Mouse (Mus musculus) heart, adult 2 months (tissue): ENCODE results near the gene Rassf8. TPM values are rescaled to one million over a fixed set of nuclear protein-coding genes. Genes with fewer than 3 reads are reported as not detected.

Experiments
- DNase-seq, 2 experiments: peaks; one replicate each; pipeline ENCODE4 v3.0.0; 2021
- H3K27ac ChIP-seq: fragments of 200-600 bp; 2 replicates; pipeline ENCODE4 v1.8.1; 2022
- H3K27me3 ChIP-seq: fragments of 200-500 bp; 2 replicates; pipeline ENCODE4 v1.6.1; 2012; ENCODE audit warnings: mild to moderate bottlenecking, low read length, inconsistent platforms, mixed read lengths; ENCODE audit not compliant: control insufficient read depth, insufficient read depth
- H3K36me3 ChIP-seq: fragments of 200-500 bp; 2 replicates; pipeline ENCODE4 v1.6.1; 2012; ENCODE audit warnings: low read length, inconsistent platforms; ENCODE audit not compliant: control insufficient read depth, insufficient read depth
- H3K4me1 ChIP-seq: fragments of 200-500 bp; 2 replicates; pipeline ENCODE4 v1.6.1; 2011; ENCODE audit warnings: low read length; ENCODE audit not compliant: control insufficient read depth, insufficient read depth
- H3K4me3 ChIP-seq: fragments of 200-600 bp; 2 replicates; pipeline ENCODE4 v1.8.1; 2022
- H3K79me2 ChIP-seq: fragments of 200-500 bp; replicated peaks from 2 replicates; pipeline ENCODE4 v1.6.1; 2012; ENCODE audit warnings: mild to moderate bottlenecking, inconsistent platforms, low read length, moderate library complexity, mixed read lengths; ENCODE audit not compliant: control insufficient read depth, insufficient read depth
- H3K9ac ChIP-seq: fragments of 200-500 bp; 2 replicates; pipeline ENCODE4 v1.6.1; 2012; ENCODE audit warnings: low read depth, mild to moderate bottlenecking, control low read depth, inconsistent platforms, low read length, mixed read lengths
- CTCF ChIP-seq: fragments of 200-600 bp; IDR thresholded peaks from 2 replicates; pipeline ENCODE4 v1.8.1; 2022; ENCODE audit warnings: antibody characterized with exemption, mild to moderate bottlenecking, moderate library complexity
- EP300 ChIP-seq: fragments of 200-500 bp; IDR thresholded peaks from 2 replicates; pipeline ENCODE4 v1.6.1; 2011; ENCODE audit warnings: low read depth, low read length, control low read depth; ENCODE audit not compliant: insufficient read depth
- POLR2A ChIP-seq: fragments of 200-500 bp; IDR thresholded peaks from 2 replicates; pipeline ENCODE4 v1.6.1; 2011; ENCODE audit warnings: mild to moderate bottlenecking, low read depth, low read length, control low read depth; ENCODE audit not compliant: insufficient read depth
- WGBS: fragments of 180-500 bp; shearing (Covaris S2); methylation state at CpG from one replicate; pipeline ENCODE4 v1.1.7; 2018; 5-methylcytosine and 5-hydroxymethylcytosine counted together
- intact Hi-C: fragments of 180-260 bp; cut with DNase I; formaldehyde crosslinking; loops from one replicate; pipeline ENCODE4 v1.15.1; 2025
- polyA plus RNA-seq: library from polyadenylated mRNA; depleted of rRNA; stranded (reverse); fragments of >200 nt; gene quantifications from 2 replicates; pipeline ENCODE4 v1.2.3, GENCODE M21; 2012
- total RNA-seq, 2 experiments: library from RNA; stranded (reverse); gene quantifications; 2 replicates each; pipeline ENCODE4 v1.2.3; 2021

The Rassf8 gene
- total and polyA plus RNA-seq, 3 experiments, result 18.1 to 58.2 (median 56.9) TPM

DNA sequence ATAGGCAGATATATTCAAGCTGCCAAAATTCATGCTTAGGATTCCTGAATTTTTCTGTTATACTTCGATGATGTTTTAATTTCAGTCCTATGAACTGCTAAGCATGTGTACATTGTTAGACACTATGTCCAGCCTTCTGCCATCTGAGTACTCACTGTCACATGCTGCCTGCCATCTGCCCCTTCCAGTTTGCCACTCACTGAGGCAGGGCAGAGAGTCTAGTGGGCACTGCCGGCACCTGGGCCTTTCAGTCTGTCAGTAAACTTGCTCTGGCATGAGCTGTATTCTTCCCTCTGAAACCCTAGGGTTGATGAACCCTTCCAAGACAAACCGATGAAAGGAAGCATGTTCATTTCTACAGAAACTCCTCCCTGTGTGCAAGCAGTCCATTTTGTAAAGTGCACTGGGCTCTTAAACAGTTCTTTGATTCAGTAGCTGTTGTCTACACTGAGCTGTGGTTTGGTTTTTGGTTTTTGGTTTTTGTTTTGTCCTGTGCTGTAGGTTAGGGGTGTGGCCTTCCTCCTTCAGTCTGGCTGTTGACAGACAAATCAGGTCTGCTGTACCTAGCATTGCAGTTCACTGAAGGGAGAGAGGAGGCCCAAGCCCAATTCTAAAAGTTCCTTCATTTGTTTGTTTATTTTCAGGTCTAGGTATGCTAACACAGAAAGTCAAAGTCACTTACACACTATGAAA lies 55.4 kb downstream of the Rassf8 start:
- H3K9ac ChIP-seq, result no peak overlapping the region
- intact Hi-C loops, result no loop called here
- no peak overlapping the region for H3K4me3 ChIP-seq
- WGBS, result 64% methylated on average over 3 of the region's 3 CpGs
- H3K27ac ChIP-seq, result no peak overlapping the region
- no peak for TF ChIP-seq CTCF
- TF ChIP-seq POLR2A, result no peak
- TF ChIP-seq EP300, result no peak
- peaks cover 14% of the 10 kb centered on the region for H3K4me1 ChIP-seq
- H3K36me3 ChIP-seq, result no peaks in the 10 kb centered on the region; the same call in 1 of the 2 replicates
- no peak for DNase-seq
- H3K27me3 ChIP-seq, result no peaks in the 10 kb centered on the region
- H3K79me2 ChIP-seq, result peaks cover 12% of the 10 kb centered on the region

DNA sequence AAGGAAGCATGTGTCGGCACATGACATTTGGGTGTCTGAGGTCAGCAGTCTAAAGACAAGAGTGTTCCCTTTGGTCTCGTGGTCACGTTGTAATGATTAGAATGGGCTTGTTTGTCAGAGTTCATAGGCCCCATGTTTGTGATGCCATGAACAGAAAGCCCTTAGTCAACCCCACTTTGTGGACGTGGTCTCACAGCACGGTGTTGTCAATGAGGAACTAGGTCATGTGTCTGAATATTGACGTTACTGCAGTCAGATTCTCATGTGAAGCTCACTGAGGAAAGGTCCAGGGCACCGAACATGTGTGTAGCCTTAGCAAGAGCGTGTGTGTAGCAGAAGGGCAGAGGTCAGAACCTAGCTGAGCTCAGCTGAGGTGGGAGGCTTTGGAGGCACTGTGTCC lies 56.3 kb downstream of the Rassf8 start:
- no peak overlapping the region for H3K27ac ChIP-seq
- H3K36me3 ChIP-seq, result no peaks in the 10 kb centered on the region; the same call in 1 of the 2 replicates
- WGBS, result 72% methylated on average over 8 of the region's 8 CpGs
- TF ChIP-seq CTCF (no peak), POLR2A (no peak), EP300 (no peak)
- intact Hi-C loops, result no loop called here
- H3K4me1 ChIP-seq, result peaks cover 14% of the 10 kb centered on the region
- no peak overlapping the region for H3K9ac ChIP-seq
- DNase-seq, result no peak
- no peaks in the 10 kb centered on the region for H3K27me3 ChIP-seq
- peaks cover 10% of the 10 kb centered on the region for H3K79me2 ChIP-seq
- H3K4me3 ChIP-seq, result no peak overlapping the region

DNA sequence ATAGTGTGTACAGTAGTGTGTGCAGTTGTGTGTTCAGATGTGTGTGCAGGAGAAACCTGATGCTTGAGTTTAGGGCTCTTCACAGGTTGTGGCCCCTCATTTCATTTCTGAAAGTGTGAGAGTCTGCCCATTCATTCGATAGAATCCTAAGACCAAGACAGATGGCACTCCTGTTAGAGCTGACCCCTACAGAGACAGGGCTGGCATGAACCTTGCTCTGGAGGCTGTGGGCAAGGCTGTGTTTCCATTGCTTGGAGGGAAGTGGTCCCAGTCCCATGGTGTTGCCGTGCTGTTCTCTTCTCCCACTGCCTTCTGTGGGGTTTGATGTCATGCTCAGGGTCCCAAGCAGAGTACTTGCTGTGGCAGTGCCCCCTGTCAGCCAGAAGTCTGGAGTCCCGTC lies 57.7 kb downstream of the Rassf8 start:
- 69% methylated on average over 3 of the region's 3 CpGs for WGBS
- H3K9ac ChIP-seq, result no peak overlapping the region

DNA sequence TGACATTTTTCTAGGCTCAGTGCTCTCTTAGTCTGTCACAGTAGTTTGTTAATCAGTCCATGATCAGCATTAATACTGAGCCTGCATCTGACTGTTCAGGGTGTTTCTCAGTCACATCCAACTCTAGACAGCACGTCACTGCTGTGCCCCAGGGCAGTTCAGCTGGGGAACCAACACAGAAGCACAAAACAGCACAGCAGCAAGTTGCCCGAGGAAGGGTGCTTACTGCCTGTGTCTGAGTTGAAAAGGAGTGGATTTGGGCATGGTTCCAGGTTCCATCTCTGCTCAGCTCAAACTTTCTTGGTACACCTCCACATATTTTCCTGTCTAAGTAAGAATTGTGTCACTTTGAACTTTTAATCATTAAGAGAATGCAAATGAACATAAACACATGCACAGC lies 60.2 kb downstream of the Rassf8 start:
- H3K36me3 ChIP-seq, result peaks cover 3% of the 10 kb centered on the region
- DNase-seq, result no peak
- TF ChIP-seq EP300, result no peak
- no peak for TF ChIP-seq POLR2A
- no peak for TF ChIP-seq CTCF
- H3K4me1 ChIP-seq, result peaks cover 11% of the 10 kb centered on the region
- no peak overlapping the region for H3K9ac ChIP-seq
- WGBS, result 34% methylated on average over 2 of the region's 2 CpGs
- H3K4me3 ChIP-seq, result no peak overlapping the region
- intact Hi-C loops, result no loop called here
- peaks cover 8% of the 10 kb centered on the region for H3K79me2 ChIP-seq
- no peak overlapping the region for H3K27ac ChIP-seq
- no peaks in the 10 kb centered on the region for H3K27me3 ChIP-seq

More for the DNA sequence above, 57.7 kb downstream of the Rassf8 start:
- Histone ChIP-seq H3K4me3 (no peak overlapping the region), H3K36me3 (no peaks in the 10 kb centered on the region; the same call in 1 of the 2 replicates), H3K27ac (no peak overlapping the region), H3K4me1 (peaks cover 17% of the 10 kb centered on the region), H3K79me2 (peaks cover 8% of the 10 kb centered on the region), H3K27me3 (no peaks in the 10 kb centered on the region)
- no peak for DNase-seq
- intact Hi-C loops, result no loop called here
- TF ChIP-seq CTCF (no peak), EP300 (no peak), POLR2A (no peak)

DNA sequence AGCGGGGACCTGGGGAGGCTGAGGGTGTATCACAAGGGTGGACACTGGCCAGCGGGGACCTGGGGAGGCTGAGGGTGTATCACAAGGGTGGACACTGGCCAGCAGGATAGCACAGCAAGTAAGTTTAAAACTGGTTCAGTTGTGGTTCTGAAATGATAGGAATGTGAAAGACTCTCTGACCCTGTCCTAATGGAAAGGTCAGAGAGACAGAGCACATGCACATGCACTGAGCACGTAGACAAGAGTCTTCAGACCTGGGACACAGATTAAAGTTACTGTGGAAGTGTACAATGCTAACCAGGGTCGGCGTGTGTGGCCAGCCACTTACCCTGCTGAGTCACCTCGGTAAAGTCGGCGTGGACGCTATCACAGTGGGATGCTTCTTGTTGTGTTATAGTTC lies 61.4 kb downstream of the Rassf8 start:
- Histone ChIP-seq H3K27ac (no peak overlapping the region), H3K4me3 (no peak overlapping the region), H3K4me1 (peaks cover 10% of the 10 kb centered on the region), H3K9ac (no peak overlapping the region), H3K27me3 (no peaks in the 10 kb centered on the region), H3K36me3 (peaks cover 3% of the 10 kb centered on the region; the same call in 1 of the 2 replicates), H3K79me2 (peaks cover 8% of the 10 kb centered on the region)
- WGBS, result 64% methylated on average over 9 of the region's 9 CpGs
- TF ChIP-seq EP300 (no peak), POLR2A (no peak), CTCF (no peak)
- no peak for DNase-seq
- intact Hi-C loops, result no loop called here

DNA sequence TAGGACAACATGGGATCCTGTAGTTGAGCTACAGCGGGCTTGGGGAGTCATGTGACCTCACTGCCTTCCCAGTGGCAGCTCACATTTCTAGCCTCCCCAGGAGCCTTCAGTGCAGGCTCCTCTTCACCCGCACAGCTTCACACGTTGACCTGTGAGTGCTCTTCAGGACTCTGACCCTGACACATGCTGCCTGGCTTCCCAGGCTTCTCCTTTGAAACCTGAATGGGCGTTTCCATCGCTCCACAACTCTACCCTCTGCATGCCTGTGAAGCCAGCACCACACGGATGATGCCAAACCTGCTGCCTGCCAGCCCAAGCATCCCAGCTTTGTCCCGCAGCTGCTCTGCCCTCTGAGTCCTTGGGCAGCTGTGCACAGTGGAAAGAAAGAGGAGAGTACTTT lies 63.0 kb downstream of the Rassf8 start:
- TF ChIP-seq POLR2A, result no peak
- TF ChIP-seq EP300, result no peak
- TF ChIP-seq CTCF, result no peak
- intact Hi-C loops, result no loop called here

More for the DNA sequence above, 63.0 kb downstream of the Rassf8 start:
- Histone ChIP-seq H3K4me3 (no peak overlapping the region), H3K27me3 (no peaks in the 10 kb centered on the region), H3K79me2 (0 out of 2 replicates have a peak, but pooled peaks cover under 1% of the 10 kb centered on the region), H3K4me1 (peaks cover 6% of the 10 kb centered on the region), H3K9ac (no peak overlapping the region), H3K27ac (no peak overlapping the region), H3K36me3 (peaks cover 3% of the 10 kb centered on the region; the same call in 1 of the 2 replicates)
- DNase-seq, result no peak
- 68% methylated on average over 7 of the region's 7 CpGs for WGBS
